Mouse (Mus musculus) brain, embryonic 14.5 days (tissue): ENCODE measurements around the gene Ccdc88c.

ENCODE experiments used
- CTCF ChIP-seq: fragments of 200-500 bp; IDR thresholded peaks from 2 replicates; pipeline ENCODE4 v1.5.1; 2012; ENCODE audit warnings: inconsistent platforms, mild to moderate bottlenecking, moderate library complexity, borderline replicate concordance; ENCODE audit not compliant: insufficient read depth, insufficient read length; ENCODE audit errors: extremely low read depth
- POLR2A ChIP-seq: fragments of 200-500 bp; IDR thresholded peaks from 2 replicates; pipeline ENCODE4 v1.6.1; 2012; ENCODE audit warnings: mild to moderate bottlenecking, inconsistent platforms, borderline replicate concordance; ENCODE audit not compliant: poor library complexity, insufficient read depth, insufficient read length, severe bottlenecking; ENCODE audit errors: extremely low read depth

GRCm38 (mm10) chr12:101069813-101070212 lies 41.0 kb upstream of the Ccdc88c start:
- TF ChIP-seq POLR2A (no peak), CTCF (no peak)
